Comparison of ENCODE assay signal across 8 mouse cellular contexts in the genomic region with DNA sequence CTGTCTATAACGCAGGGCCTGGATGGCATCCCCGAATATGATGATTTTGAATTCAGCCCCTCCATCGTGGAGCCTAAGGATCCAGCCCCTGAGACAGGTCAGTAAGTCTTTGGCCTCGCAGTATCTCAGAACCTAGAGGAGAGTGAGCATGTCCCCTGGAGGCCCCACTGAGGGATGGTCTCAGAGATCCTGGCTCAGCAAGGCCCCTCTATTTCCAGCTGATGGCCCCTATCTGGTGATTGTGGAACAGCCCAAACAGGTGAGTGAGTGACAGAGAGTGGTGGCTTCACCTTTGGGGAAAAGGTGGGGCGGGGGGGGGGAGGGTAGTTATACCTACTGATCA. TPM values are rescaled to one million over a fixed set of nuclear protein-coding genes. Genes with fewer than 3 reads are reported as not detected.
DNase-seq lines count a peak whose midpoint lies in the region; ATAC-seq and TF ChIP-seq lines count a peak whose summit lies in the region.

No protein-coding gene starts in this region.

- TF ChIP-seq CTCF in thymus, adult 2 months (IDR thresholded peaks at IDR 0.05; ENCODE audit: borderline replicate concordance, control insufficient read depth, extremely low read depth, insufficient read depth, low read length, poor library complexity), result no peak

- no peak overlapping the region for H3K27ac ChIP-seq in thymus, adult 2 months (ENCODE audit: control insufficient read depth, insufficient read depth, low read length)
- H3K27ac ChIP-seq in limb, embryonic 14.5 days (replicated peaks; ENCODE audit: low read depth, low read length), result no peak overlapping the region

- ATAC-seq in limb, embryonic 14.5 days (ENCODE audit: low FRiP score, low read depth), result no peak
- no peak for ATAC-seq in inflammation-experienced regulatory T-cells, adult 6 months

- WGBS in thymus, adult 2 months, result 70% methylated on average over 5 of the region's 5 CpGs
- WGBS in limb, embryonic 14.5 days, result 56% methylated on average over 5 of the region's 5 CpGs

- intact Hi-C loops in heart, postnatal 10 days (cut with DNase I), result no loop called here

- DNase-seq in heart, adult 11 months, result peak; percentile 92
- DNase-seq in heart, postnatal 10 days, result no peak
- peak; percentile 2 for DNase-seq in thymus, adult 2 months
- no peak for DNase-seq in thymus, postnatal 14 days
- DNase-seq in limb, embryonic 14.5 days (ENCODE audit: low spot score), result no peak
- no peak for DNase-seq in MN1 (ENCODE audit: low spot score)
- no peak for DNase-seq in cerebellum, postnatal 4 days (ENCODE audit: low spot score in 2 of 2)

- TF ChIP-seq POLR2A in thymus, adult 2 months (IDR thresholded peaks at IDR 0.05; ENCODE audit: control insufficient read depth, extremely low read depth, insufficient read depth, low read length, poor library complexity), result no peak
- no peak for TF ChIP-seq POLR2A in limb, embryonic 14.5 days (IDR thresholded peaks at IDR 0.05; ENCODE audit: borderline replicate concordance, extremely low read depth, insufficient read depth, insufficient read length)

- peaks cover 17% of the 10 kb centered on the region for H3K4me1 ChIP-seq in thymus, adult 2 months (replicated peaks; ENCODE audit: control insufficient read depth, insufficient read depth, low read length)
- H3K4me1 ChIP-seq in limb, embryonic 14.5 days (ENCODE audit: control insufficient read depth, insufficient read depth, low read length), result peaks cover 17% of the 10 kb centered on the region

- no peaks in the 10 kb centered on the region for H3K9me3 ChIP-seq in limb, embryonic 14.5 days (ENCODE audit: control insufficient read depth, low read length)

- H3K4me2 ChIP-seq in limb, embryonic 14.5 days (replicated peaks; ENCODE audit: low read depth, low read length, severe bottlenecking), result peak overlapping the region; percentile 98

- H3K4me3 ChIP-seq in thymus, adult 2 months (ENCODE audit: control insufficient read depth, insufficient read depth, low read length), result peak overlapping the region; percentile 94
- H3K4me3 ChIP-seq in limb, embryonic 14.5 days (replicated peaks; ENCODE audit: low read length), result peak overlapping the region; percentile 74

- peak overlapping the region; percentile 64 for H3K9ac ChIP-seq in limb, embryonic 14.5 days (ENCODE audit: low read depth, low read length, severe bottlenecking)

- H3K36me3 ChIP-seq in thymus, adult 2 months (ENCODE audit: control insufficient read depth, insufficient read depth, low read length), result peaks cover 11% of the 10 kb centered on the region; the same call in 1 of the 2 replicates
- peaks cover 23% of the 10 kb centered on the region for H3K36me3 ChIP-seq in limb, embryonic 14.5 days (ENCODE audit: control insufficient read depth, insufficient read depth, low read length)

- H3K27me3 ChIP-seq in thymus, adult 2 months (ENCODE audit: control insufficient read depth, insufficient read depth, low read length), result no peaks in the 10 kb centered on the region
- peaks cover 7% of the 10 kb centered on the region; the same call in 1 of the 2 replicates for H3K27me3 ChIP-seq in limb, embryonic 14.5 days (ENCODE audit: control insufficient read depth, insufficient read depth, low read length)

RNA-seq across cellular contexts. Expression of a gene that starts 2.1 kb away (rescaled TPM):
- 10 to 100 TPM; 16.1 to 20.4 TPM for total RNA-seq in heart, postnatal 10 days (2021)
- polyA plus RNA-seq in thymus, adult 2 months (2012; rRNA removed), result 107 and 122 TPM in 2 replicates
- polyA plus RNA-seq in limb, embryonic 14.5 days (2012; rRNA removed), result 22.2 and 28.4 TPM in 2 replicates
- polyA plus RNA-seq in limb, embryonic 14.5 days (2014; fragmentation: Nextera tagmentation; extraction: Ambion mirVana), result 9.7 and 13.2 TPM in 2 replicates
- 10 to 100 TPM; 15.7 to 27.8 (median 20.7) TPM for polyA plus RNA-seq in inflammation-experienced regulatory T-cells, adult 6 months (2017; shearing (Covaris generic))

RNA-seq across cellular contexts. Expression of a gene that starts 20.7 kb away (rescaled TPM):
- 1 to 10 TPM; 2.2 to 2.9 TPM for total RNA-seq in heart, postnatal 10 days (2021)
- polyA plus RNA-seq in thymus, adult 2 months (2012; rRNA removed), result 1.5 and 1.6 TPM in 2 replicates
- 7.8 and 8.9 TPM in 2 replicates for polyA plus RNA-seq in limb, embryonic 14.5 days (2012; rRNA removed)
- 5.3 and 5.5 TPM in 2 replicates for polyA plus RNA-seq in limb, embryonic 14.5 days (2014; fragmentation: Nextera tagmentation; extraction: Ambion mirVana)
- polyA plus RNA-seq in inflammation-experienced regulatory T-cells, adult 6 months (2017; shearing (Covaris generic)), result 1 to 10 TPM; 3.1 to 4.1 (median 4.0) TPM

RNA-seq across cellular contexts. Expression of a gene that starts 21.7 kb away (rescaled TPM):
- total RNA-seq in heart, postnatal 10 days (2021), result 1 to 10 TPM; 6.5 to 6.8 TPM
- 13.5 and 15.2 TPM in 2 replicates for polyA plus RNA-seq in thymus, adult 2 months (2012; rRNA removed)
- 10.8 and 15.6 TPM in 2 replicates for polyA plus RNA-seq in limb, embryonic 14.5 days (2012; rRNA removed)
- polyA plus RNA-seq in limb, embryonic 14.5 days (2014; fragmentation: Nextera tagmentation; extraction: Ambion mirVana), result 13.5 and 15.5 TPM in 2 replicates
- 1 to 10 TPM; 3.9 to 6.4 (median 4.5) TPM for polyA plus RNA-seq in inflammation-experienced regulatory T-cells, adult 6 months (2017; shearing (Covaris generic))

RNA-seq across cellular contexts. Expression of a gene that starts 32.3 kb away (rescaled TPM):
- 100 to 1,000 TPM in 1 of 2 experiments, 10 to 100 TPM in 1; 99.6 to 107 TPM for total RNA-seq in heart, postnatal 10 days (2021)
- polyA plus RNA-seq in thymus, adult 2 months (2012; rRNA removed), result 85.4 and 105 TPM in 2 replicates
- polyA plus RNA-seq in limb, embryonic 14.5 days (2012; rRNA removed), result 110 and 133 TPM in 2 replicates
- polyA plus RNA-seq in limb, embryonic 14.5 days (2014; fragmentation: Nextera tagmentation; extraction: Ambion mirVana), result 164 and 169 TPM in 2 replicates
- polyA plus RNA-seq in inflammation-experienced regulatory T-cells, adult 6 months (2017; shearing (Covaris generic)), result 10 to 100 TPM; 34.9 to 54.1 (median 46.6) TPM

RNA-seq across cellular contexts. Expression of a gene that starts 34.7 kb away (rescaled TPM):
- 1 to 10 TPM; 3.4 to 4.6 TPM for total RNA-seq in heart, postnatal 10 days (2021)
- polyA plus RNA-seq in thymus, adult 2 months (2012; rRNA removed), result 16.8 and 20.6 TPM in 2 replicates
- polyA plus RNA-seq in limb, embryonic 14.5 days (2012; rRNA removed), result 5.4 and 8.0 TPM in 2 replicates
- 3.2 and 3.5 TPM in 2 replicates for polyA plus RNA-seq in limb, embryonic 14.5 days (2014; fragmentation: Nextera tagmentation; extraction: Ambion mirVana)
- 1 to 10 TPM; 4.3 to 8.1 (median 5.9) TPM for polyA plus RNA-seq in inflammation-experienced regulatory T-cells, adult 6 months (2017; shearing (Covaris generic))

Comparison
In these comparisons a context has a peak if more than half of its experiments do, and no peak if none do; other contexts are left out.
1. DNase-seq: peak in heart, adult 11 months (single experiment) and thymus, adult 2 months (single experiment); none in heart, postnatal 10 days (0 of 2), thymus, postnatal 14 days (single experiment), limb, embryonic 14.5 days (single experiment), MN1 (single experiment) and cerebellum, postnatal 4 days (0 of 2).